ENCODE assay signal across 9 mouse cellular contexts in the genomic region with DNA sequence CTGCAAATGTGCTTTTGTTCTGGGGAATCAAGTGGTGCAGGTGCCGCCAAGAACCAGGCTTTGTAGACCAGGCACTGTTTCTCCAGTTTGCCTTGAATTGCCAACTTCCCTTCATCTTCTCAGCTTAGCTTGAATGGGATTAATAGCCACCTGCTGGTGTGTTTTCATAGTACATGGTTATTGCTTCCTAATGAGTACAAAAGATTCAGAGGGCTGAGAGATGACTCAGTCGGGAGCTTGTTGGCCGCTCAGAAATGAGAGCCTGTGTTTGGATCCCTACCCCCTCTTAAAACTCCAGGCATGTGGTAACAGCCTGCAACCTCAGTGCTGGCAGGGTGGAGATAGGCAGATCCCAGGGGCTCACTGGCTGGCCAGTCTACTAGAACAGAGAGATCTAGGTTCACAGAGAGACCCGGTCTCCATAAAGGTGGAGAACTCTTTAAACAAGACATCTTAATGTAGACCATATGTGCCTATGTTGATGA.
DNase-seq lines count a peak whose midpoint lies in the region; ATAC-seq and TF ChIP-seq lines count a peak whose summit lies in the region.
"Had no signal": no experiment of that assay in that cellular context is flagged by ENCODE, and none has a peak within 500 bp of the region (broad histone marks: within the 10 kb centered on the region; RNA-seq: fewer than 3 reads in every experiment).

No protein-coding gene starts in this region.

- H3K4me3 ChIP-seq in heart, embryonic 12.5 days, result no peak overlapping the region
- no peak overlapping the region for H3K4me3 ChIP-seq in CH12.LX (replicated peaks in 1 of 3; ENCODE audit: low read depth in 2 of 3, low read length in 2 of 3, poor library complexity in 1 of 3)
- H3K4me3 ChIP-seq: embryonic facial prominence, embryonic 13.5 days had no signal

- no peak for TF ChIP-seq POLR2A in CH12.LX (IDR thresholded peaks at IDR 0.05; ENCODE audit: low read depth, low read length)

- ATAC-seq in heart, embryonic 12.5 days (ENCODE audit: insufficient number of reproducible peaks, low FRiP score), result no peak

- H3K9me3 ChIP-seq in heart, embryonic 12.5 days (replicated peaks), result no peaks in the 10 kb centered on the region
- no peaks in the 10 kb centered on the region for H3K9me3 ChIP-seq in CH12.LX (replicated peaks; ENCODE audit: low read length)
- H3K9me3 ChIP-seq: embryonic facial prominence, embryonic 13.5 days had no signal

- H3K36me3 ChIP-seq in heart, embryonic 12.5 days, result no peaks in the 10 kb centered on the region
- H3K36me3 ChIP-seq in CH12.LX (replicated peaks in 1 of 2; ENCODE audit: control insufficient read depth in 1 of 2, insufficient read depth in 1 of 2, low read length in 1 of 2), result no peaks in the 10 kb centered on the region
- H3K36me3 ChIP-seq: embryonic facial prominence, embryonic 13.5 days had no signal

- dilution Hi-C loops in CH12.LX (cut with MboI; ENCODE audit: extremely low pct_ligation_motif_present, extremely low pct_unique_long_range_greater_than_20kb, low sequenced_read_pairs), result no loop called here

- H3K79me2 ChIP-seq in CH12.LX (replicated peaks; ENCODE audit: control insufficient read depth, extremely low read depth, insufficient read depth, poor library complexity, severe bottlenecking), result no peaks in the 10 kb centered on the region

- H3K9ac ChIP-seq in heart, embryonic 12.5 days, result no peak overlapping the region
- no peak overlapping the region for H3K9ac ChIP-seq in CH12.LX (ENCODE audit: insufficient read depth, low read depth)
- H3K9ac ChIP-seq: embryonic facial prominence, embryonic 13.5 days had no signal

- DNase-seq in heart, adult 8-10 months (ENCODE audit: low spot score), result peak; percentile 61
- DNase-seq in CH12.LX (ENCODE audit: extremely low read depth), result peak; percentile 24
- DNase-seq in cerebellum, adult 9-11 months, result peak; percentile 55
- peak; percentile 15 to 19 for DNase-seq in frontal cortex, postnatal 36 days (ENCODE audit: low spot score in 2 of 2)
- DNase-seq in left cerebral cortex, postnatal 4 days, result peak; percentile 24
- DNase-seq in spleen, adult 12 weeks (ENCODE audit: low spot score), result no peak
- DNase-seq in kidney, postnatal 25 days, result no peak

- H3K27ac ChIP-seq in heart, embryonic 12.5 days (ENCODE audit: poor library complexity, severe bottlenecking), result no peak overlapping the region
- H3K27ac ChIP-seq in CH12.LX (ENCODE audit: insufficient read depth, low read depth), result no peak overlapping the region
- H3K27ac ChIP-seq: embryonic facial prominence, embryonic 13.5 days had no signal

- TF ChIP-seq CTCF in CH12.LX (conservative IDR thresholded peaks at IDR 0.05 in 1 of 2, IDR thresholded peaks at IDR 0.05 in 1 of 2; ENCODE audit: low read depth in 2 of 2, low read length in 2 of 2), result peak in 1 of 2 experiments; percentile 52; a peak in 2 of 4 replicates

- no peak overlapping the region for H3K4me2 ChIP-seq in heart, embryonic 12.5 days
- H3K4me2 ChIP-seq in CH12.LX (ENCODE audit: insufficient read depth, low read depth, poor library complexity, severe bottlenecking), result no peak overlapping the region
- H3K4me2 ChIP-seq: embryonic facial prominence, embryonic 13.5 days had no signal

- WGBS in heart, embryonic 12.5 days, result 72% methylated on average over 4 of the region's 4 CpGs

- peak; percentile 37 for TF ChIP-seq RAD21 in CH12.LX (IDR thresholded peaks at IDR 0.05; ENCODE audit: low read depth, low read length)

- no peaks in the 10 kb centered on the region for H3K4me1 ChIP-seq in heart, embryonic 12.5 days (replicated peaks)
- peaks cover 0 to 9% of the 10 kb centered on the region in 2 experiments; a peak in 2 of 4 replicates for H3K4me1 ChIP-seq in CH12.LX (ENCODE audit: control insufficient read depth in 1 of 2, insufficient read depth in 2 of 2)
- H3K4me1 ChIP-seq: embryonic facial prominence, embryonic 13.5 days had no signal

- intact Hi-C loops in left cerebral cortex, postnatal 4 days (cut with DNase I), result no loop called here

- H3K27me3 ChIP-seq in heart, embryonic 12.5 days (replicated peaks), result no peaks in the 10 kb centered on the region
- H3K27me3 ChIP-seq in CH12.LX (replicated peaks), result no peaks in the 10 kb centered on the region
- H3K27me3 ChIP-seq: embryonic facial prominence, embryonic 13.5 days had no signal

- in situ Hi-C loops in CH12.LX (cut with MboI; ENCODE audit: low pct_ligation_motif_present, low pct_unique_long_range_greater_than_20kb, low sequenced_read_pairs), result no loop called here

- no peak for TF ChIP-seq EP300 in CH12.LX (IDR thresholded peaks at IDR 0.05; ENCODE audit: low read length)

TF ChIP-seq in CH12.LX, 34 proteins besides CTCF, POLR2A, EP300 and RAD21:
- peak; percentile 64 for TF ChIP-seq SMC3 (IDR thresholded peaks at IDR 0.05; ENCODE audit: low read depth, low read length)
- no peak for TF ChIP-seq JUN (IDR thresholded peaks at IDR 0.05; ENCODE audit: insufficient read depth, low read depth, low read length)
- TF ChIP-seq MAZ (IDR thresholded peaks at IDR 0.05; ENCODE audit: low read depth, low read length), result no peak
- no peak for TF ChIP-seq ZMIZ1 (IDR thresholded peaks at IDR 0.05; ENCODE audit: low read depth, low read length)
- no peak for TF ChIP-seq BHLHE40 (IDR thresholded peaks at IDR 0.05; ENCODE audit: low read depth, low read length)

Comparison
In these comparisons a context has a peak if more than half of its experiments do, and no peak if none do; other contexts are left out.
1. DNase-seq: peak in heart, adult 8-10 months (single experiment), CH12.LX (single experiment), cerebellum, adult 9-11 months (single experiment), frontal cortex, postnatal 36 days (2 of 2) and left cerebral cortex, postnatal 4 days (single experiment); none in spleen, adult 12 weeks (single experiment) and kidney, postnatal 25 days (0 of 2).